In genomic region chr2:172248106-172248764, GRCm38 (mm10) we compare ENCODE assay signal across 8 mouse cellular contexts. TPM values are rescaled to one million over a fixed set of nuclear protein-coding genes. Genes with fewer than 3 reads are reported as not detected.
A peak's percentile ranks its signal among the peaks of the same experiment; 100 is the strongest.
DNase-seq lines count a peak whose midpoint lies in the region; ATAC-seq lines count a peak whose summit lies in the region.

Gene Mc3r (plus strand): TSS chr2:172248492.

- H3K4me3 ChIP-seq in midbrain, embryonic 12.5 days = no peak within 1 kb of the TSS

- no peaks in the 10 kb centered on the region for H3K9me3 ChIP-seq in midbrain, embryonic 12.5 days

- H3K4me1 ChIP-seq in midbrain, embryonic 12.5 days = no peaks in the 10 kb centered on the region; the same call in 1 of the 2 replicates

- peak; percentile 75 for ATAC-seq in midbrain, embryonic 12.5 days (ENCODE audit: low FRiP score, low read depth)

- H3K27ac ChIP-seq in midbrain, embryonic 12.5 days (replicated peaks) = no peak within 1 kb of the TSS

- no peaks in the 10 kb centered on the region for H3K36me3 ChIP-seq in midbrain, embryonic 12.5 days

- peak within 1 kb of the TSS; percentile 38 for H3K4me2 ChIP-seq in midbrain, embryonic 12.5 days (replicated peaks)

- DNase-seq in heart, adult 18-20 months = peak; percentile 2 to 4
- DNase-seq in heart, adult 8-10 months (ENCODE audit: low spot score) = no peak
- peak; percentile 78 for DNase-seq in adrenal gland, postnatal 10 days
- DNase-seq in embryo, embryonic 9.5 days (ENCODE audit: extremely low spot score) = peak; percentile 73
- DNase-seq in heart, postnatal 4 days = peak; percentile 37
- DNase-seq in left cerebral cortex, postnatal 25 days (ENCODE audit: low spot score in 2 of 2) = peak; percentile 60 to 69
- peak; percentile 74 for DNase-seq in testis, postnatal 14 days (ENCODE audit: low spot score)

- peaks cover 26% of the 10 kb centered on the region for H3K27me3 ChIP-seq in midbrain, embryonic 12.5 days

- intact Hi-C loops in left cerebral cortex, postnatal 25 days (cut with DNase I) = no loop called here

- no peak within 1 kb of the TSS for H3K9ac ChIP-seq in midbrain, embryonic 12.5 days (replicated peaks)

- WGBS in midbrain, embryonic 12.5 days = 8% methylated on average over 22 of the region's 22 CpGs

RNA-seq across cellular contexts. Expression of gene Mc3r, which starts in this region (rescaled TPM):
- total RNA-seq in heart, adult 18-20 months (2021) = not detected
- not detected for total RNA-seq in heart, adult 8-10 months (2022)
- not detected for total RNA-seq in adrenal gland, postnatal 10 days (2021)
- total RNA-seq in heart, postnatal 4 days (2021) = not detected
- total RNA-seq in left cerebral cortex, postnatal 25 days (2021) = under 1 TPM; 0.21 to 0.25 TPM
- not detected in 2 replicates for polyA plus RNA-seq in midbrain, embryonic 12.5 days (2016; fragmentation: Nextera tagmentation; extraction: Ambion mirVana)

Comparison
In these comparisons a context has a peak if more than half of its experiments do, and no peak if none do; other contexts are left out.
1. Peak in DNase-seq in heart, adult 18-20 months; RNA of the gene not detected or under 1 TPM.
2. Peak in DNase-seq in adrenal gland, postnatal 10 days; RNA of the gene not detected or under 1 TPM.
3. Peak in DNase-seq in heart, postnatal 4 days; RNA of the gene not detected or under 1 TPM.
4. Peak in DNase-seq in left cerebral cortex, postnatal 25 days; RNA of the gene not detected or under 1 TPM.
5. Peak in ATAC-seq and H3K4me2 ChIP-seq in midbrain, embryonic 12.5 days; RNA of the gene not detected or under 1 TPM.